Mouse (Mus musculus) kidney, postnatal 0 days (tissue): ENCODE results near the gene Fam107b. TPM values are rescaled to one million over a fixed set of nuclear protein-coding genes. Genes with fewer than 3 reads are reported as not detected.

Experiments used
- ATAC-seq: fragments of 200-750 bp; cut with Nextera tagmentation; replicated peaks from 2 replicates; pipeline ENCODE4 v1.8.0; 2017; ENCODE audit warnings: low read depth, moderate number of reproducible peaks, moderate TSS enrichment, moderate library complexity; ENCODE audit not compliant: low FRiP score
- DNase-seq: peaks from one replicate; pipeline ENCODE4 v3.0.0-alpha.2; 2016; ENCODE audit warnings: low spot score
- H3K27ac ChIP-seq: fragments of 300-500 bp; sonication (generic); 2 replicates; pipeline ENCODE4 v1.5.1; 2014; ENCODE audit warnings: mild to moderate bottlenecking
- H3K27me3 ChIP-seq: fragments of 300-500 bp; sonication (generic); 2 replicates; pipeline ENCODE4 v1.6.1; 2014; ENCODE audit warnings: low read length, mixed read lengths; ENCODE audit not compliant: insufficient read depth
- H3K36me3 ChIP-seq: fragments of 300-500 bp; sonication (generic); 2 replicates; pipeline ENCODE4 v1.6.1; 2014; ENCODE audit warnings: low read length, mixed read lengths; ENCODE audit not compliant: insufficient read depth
- H3K4me1 ChIP-seq: fragments of 300-500 bp; sonication (generic); replicated peaks from 2 replicates; pipeline ENCODE4 v1.6.1; 2014; ENCODE audit warnings: antibody characterized with exemption, low read length, mixed read lengths; ENCODE audit not compliant: insufficient read depth
- H3K4me2 ChIP-seq: fragments of 300-500 bp; sonication (generic); 2 replicates; pipeline ENCODE4 v1.6.1; 2014; ENCODE audit warnings: mild to moderate bottlenecking, low read length, moderate library complexity, mixed read lengths
- H3K4me3 ChIP-seq: fragments of 300-500 bp; sonication (generic); replicated peaks from 2 replicates; pipeline ENCODE4 v1.5.1; 2014; ENCODE audit warnings: low read depth, low read length
- H3K9ac ChIP-seq: fragments of 300-500 bp; sonication (generic); 2 replicates; pipeline ENCODE4 v1.6.1; 2014; ENCODE audit warnings: low read depth, low read length
- H3K9me3 ChIP-seq: fragments of 300-500 bp; sonication (generic); replicated peaks from 2 replicates; pipeline ENCODE4 v1.6.1; 2016; ENCODE audit warnings: low read length, inconsistent platforms, mixed read lengths
- CTCF ChIP-seq: IDR thresholded peaks from 2 replicates; pipeline ENCODE4 v1.5.1; 2016; ENCODE audit warnings: antibody characterized with exemption, low read depth, mild to moderate bottlenecking, moderate library complexity
- WGBS: fragments of 180-500 bp; shearing (Covaris S2); extraction: QIAGEN DNeasy Blood & Tissue Kit; methylation state at CpG from one replicate; pipeline ENCODE4 v1.1.7; 2014; 5-methylcytosine and 5-hydroxymethylcytosine counted together
- polyA plus RNA-seq: library from polyadenylated mRNA; unstranded; fragments of >200 nt; fragmentation: Nextera tagmentation; extraction: Ambion mirVana; gene quantifications from 2 replicates; pipeline ENCODE4 v1.2.1, GENCODE M21; 2015

Gene Fam107b
- polyA plus RNA-seq, 1 experiment from 2014 or later: 62.6 TPM

GRCm38 (mm10) chr2:3776045-3776444 lies 205.8 kb downstream of the Fam107b start:
- H3K9ac ChIP-seq: no peak overlapping the region
- no peaks in the 10 kb centered on the region for H3K9me3 ChIP-seq
- H3K27ac ChIP-seq: no peak overlapping the region
- DNase-seq (no peak), ATAC-seq (no peak)
- no peak overlapping the region for H3K4me2 ChIP-seq
- TF ChIP-seq CTCF: no peak
- H3K27me3 ChIP-seq: no peaks in the 10 kb centered on the region
- no peaks in the 10 kb centered on the region; the same call in 1 of the 2 replicates for H3K4me1 ChIP-seq
- H3K4me3 ChIP-seq: no peak overlapping the region
- H3K36me3 ChIP-seq: 0 out of 2 replicates have a peak, but pooled peaks cover 20% of the 10 kb centered on the region

- no peaks in the 10 kb centered on the region for H3K9me3 ChIP-seq
- H3K4me1 ChIP-seq: no peaks in the 10 kb centered on the region
- WGBS: 91% methylated on average over 6 of the region's 6 CpGs
- no peak for DNase-seq
- peaks cover 22% of the 10 kb centered on the region; the same call in 1 of the 2 replicates for H3K36me3 ChIP-seq
- H3K4me2 ChIP-seq: no peak overlapping the region
- H3K4me3 ChIP-seq: no peak overlapping the region
- ATAC-seq: no peak
- H3K27me3 ChIP-seq: no peaks in the 10 kb centered on the region
- no peak overlapping the region for H3K27ac ChIP-seq
- H3K9ac ChIP-seq: no peak overlapping the region
- TF ChIP-seq CTCF: no peak
These were observed 207.4 kb downstream of the Fam107b start for GRCm38 (mm10) chr2:3777696-3778095.

- TF ChIP-seq CTCF: no peak
- H3K4me1 ChIP-seq: no peaks in the 10 kb centered on the region
- H3K36me3 ChIP-seq: peaks cover 8% of the 10 kb centered on the region; the same call in 1 of the 2 replicates
- no peak overlapping the region for H3K9ac ChIP-seq
- no peaks in the 10 kb centered on the region for H3K27me3 ChIP-seq
- no peak overlapping the region for H3K4me3 ChIP-seq
- no peak for DNase-seq
- no peak for ATAC-seq
- H3K27ac ChIP-seq: no peak overlapping the region
- no peak overlapping the region for H3K4me2 ChIP-seq
- 86% methylated on average over 8 of the region's 8 CpGs for WGBS
- H3K9me3 ChIP-seq: no peaks in the 10 kb centered on the region
These were observed 215.3 kb downstream of the Fam107b start for GRCm38 (mm10) chr2:3785546-3785945.

GRCm38 (mm10) chr2:3787752-3788423 lies 217.6 kb downstream of the Fam107b start:
- Histone ChIP-seq H3K27ac (no peak overlapping the region), H3K36me3 (no peaks in the 10 kb centered on the region), H3K4me1 (no peaks in the 10 kb centered on the region), H3K4me2 (no peak overlapping the region), H3K27me3 (no peaks in the 10 kb centered on the region), H3K4me3 (no peak overlapping the region), H3K9ac (no peak overlapping the region), H3K9me3 (no peaks in the 10 kb centered on the region)
- no peak for ATAC-seq
- no peak for DNase-seq
- TF ChIP-seq CTCF: no peak

GRCm38 (mm10) chr2:3788424-3788786 lies 218.1 kb downstream of the Fam107b start:
- Histone ChIP-seq H3K9me3 (no peaks in the 10 kb centered on the region), H3K4me2 (no peak overlapping the region), H3K4me1 (no peaks in the 10 kb centered on the region), H3K4me3 (no peak overlapping the region), H3K27me3 (no peaks in the 10 kb centered on the region), H3K36me3 (no peaks in the 10 kb centered on the region), H3K9ac (no peak overlapping the region), H3K27ac (no peak overlapping the region)
- no peak for TF ChIP-seq CTCF
- WGBS: 89% methylated on average over 3 of the region's 3 CpGs
- DNase-seq: no peak
- no peak for ATAC-seq

GRCm38 (mm10) chr2:3796543-3796942 lies 226.3 kb downstream of the Fam107b start:
- WGBS: 73% methylated on average over 5 of the region's 5 CpGs
- Histone ChIP-seq H3K27me3 (no peaks in the 10 kb centered on the region), H3K27ac (no peak overlapping the region), H3K4me2 (no peak overlapping the region), H3K9ac (no peak overlapping the region), H3K36me3 (no peaks in the 10 kb centered on the region), H3K4me1 (no peaks in the 10 kb centered on the region), H3K4me3 (no peak overlapping the region), H3K9me3 (no peaks in the 10 kb centered on the region)
- DNase-seq (no peak), ATAC-seq (no peak)
- 0 out of 2 replicates have a peak, but pooled peaks have one; percentile 5 for TF ChIP-seq CTCF
